Mouse (Mus musculus): ENCODE results near the gene Chrng. TPM values are rescaled to one million over a fixed set of nuclear protein-coding genes. Genes with fewer than 3 reads are reported as not detected.

The Chrng gene
- total and polyA plus RNA-seq, 3 experiments: 0.04 TPM; not detected in 2

DNA sequence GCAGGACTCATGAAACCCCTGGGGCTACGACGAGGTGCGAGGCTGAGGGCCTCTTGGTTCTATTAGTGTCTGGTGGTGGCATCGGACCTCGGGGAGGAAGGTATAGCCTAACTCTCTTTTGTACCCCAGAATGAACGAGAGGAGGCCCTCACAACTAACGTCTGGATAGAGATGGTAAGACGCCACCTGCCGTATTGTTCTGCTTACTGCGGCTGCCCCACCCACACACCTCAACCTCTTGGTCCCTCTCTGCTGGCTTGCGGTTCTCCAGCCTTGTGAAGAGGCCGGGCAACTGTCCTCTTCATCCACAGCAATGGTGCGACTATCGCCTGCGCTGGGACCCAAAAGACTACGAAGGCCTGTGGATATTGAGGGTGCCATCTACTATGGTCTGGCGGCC, 1.9 kb downstream of the Chrng start:
- in situ Hi-C loops (cut with MboI; ENCODE audit: low pct_ligation_motif_present, low pct_unique_long_range_greater_than_20kb, low sequenced_read_pairs): no loop called here
- Histone ChIP-seq H3K4me3 (replicated peaks in 1 of 3; ENCODE audit: low read depth in 2 of 3, low read length in 2 of 3, poor library complexity in 1 of 3) (no peak overlapping the region), H3K9me3 (replicated peaks; ENCODE audit: low read length) (peaks cover 3% of the 10 kb centered on the region), H3K4me2 (ENCODE audit: insufficient read depth, low read depth, poor library complexity, severe bottlenecking) (0 out of 2 replicates have a peak overlapping the region, but pooled peaks have one; percentile 5), H3K4me1 (ENCODE audit: control insufficient read depth in 1 of 2, insufficient read depth in 2 of 2) (peaks cover 8 to 33% of the 10 kb centered on the region in 2 experiments), H3K27me3 (replicated peaks) (no peaks in the 10 kb centered on the region), H3K27ac (ENCODE audit: insufficient read depth, low read depth) (no peak overlapping the region), H3K36me3 (replicated peaks in 1 of 2; ENCODE audit: control insufficient read depth in 1 of 2, insufficient read depth in 1 of 2, low read length in 1 of 2) (peaks cover 0 to 22% of the 10 kb centered on the region in 2 experiments), H3K79me2 (replicated peaks; ENCODE audit: control insufficient read depth, extremely low read depth, insufficient read depth, poor library complexity, severe bottlenecking) (no peaks in the 10 kb centered on the region), H3K9ac (ENCODE audit: insufficient read depth, low read depth) (no peak overlapping the region)
- peak in 1 of 2 experiments; percentile 58; a peak in 2 of 4 replicates for TF ChIP-seq CTCF (conservative IDR thresholded peaks at IDR 0.05 in 1 of 2, IDR thresholded peaks at IDR 0.05 in 1 of 2; ENCODE audit: low read depth in 2 of 2, low read length in 2 of 2)
- no peak for TF ChIP-seq BHLHE40 (IDR thresholded peaks at IDR 0.05; ENCODE audit: low read depth, low read length)
- TF ChIP-seq SMC3 (IDR thresholded peaks at IDR 0.05; ENCODE audit: low read depth, low read length): peak; percentile 38
- TF ChIP-seq TBP (conservative IDR thresholded peaks at IDR 0.05; ENCODE audit: low read depth, low read length): no peak
- dilution Hi-C loops (cut with MboI; ENCODE audit: extremely low pct_ligation_motif_present, extremely low pct_unique_long_range_greater_than_20kb, low sequenced_read_pairs): no loop called here
- no peak for DNase-seq (ENCODE audit: extremely low read depth)

DNA sequence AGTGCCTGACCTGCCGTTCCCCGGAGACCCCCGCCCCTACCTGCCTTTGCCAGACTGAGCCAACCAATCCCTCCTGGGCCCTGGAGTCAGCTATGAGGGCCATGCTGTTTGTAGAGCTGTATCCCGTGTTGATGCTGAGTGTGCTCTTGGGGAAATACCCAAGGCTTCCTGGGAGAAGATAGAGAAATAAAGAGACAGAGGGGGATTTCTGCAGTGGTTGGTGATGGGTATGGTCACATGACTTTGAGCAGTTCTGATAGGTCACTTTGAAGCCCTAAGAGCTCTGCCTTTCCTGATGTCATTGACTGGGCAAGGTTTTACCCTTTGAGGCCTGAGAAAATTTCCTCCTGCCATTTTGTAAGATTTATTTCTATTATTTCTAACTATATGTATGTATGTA, 7.0 kb downstream of the Chrng start:
- in situ Hi-C loops (cut with MboI; ENCODE audit: low pct_ligation_motif_present, low pct_unique_long_range_greater_than_20kb, low sequenced_read_pairs): no loop called here
- peak; percentile 82 for TF ChIP-seq USF1 (IDR thresholded peaks at IDR 0.05; ENCODE audit: low read depth, low read length)
- TF ChIP-seq IRF4 (IDR thresholded peaks at IDR 0.05; ENCODE audit: low read depth, low read length): peak; percentile 38; the same call in 1 of the 2 replicates
- no peak for TF ChIP-seq SMC3 (IDR thresholded peaks at IDR 0.05; ENCODE audit: low read depth, low read length)
- peak; percentile 36; the same call in 1 of the 2 replicates for TF ChIP-seq POLR2A (IDR thresholded peaks at IDR 0.05; ENCODE audit: low read depth, low read length)
- peak; percentile 72 for TF ChIP-seq TBP (conservative IDR thresholded peaks at IDR 0.05; ENCODE audit: low read depth, low read length)
- TF ChIP-seq ELF1 (IDR thresholded peaks at IDR 0.05; ENCODE audit: low read depth, low read length): peak; percentile 46; the same call in 1 of the 2 replicates
- TF ChIP-seq MAFK (IDR thresholded peaks at IDR 0.05; ENCODE audit: insufficient replicate concordance, low read length): no peak
- peak; percentile 34; the same call in 1 of the 2 replicates for TF ChIP-seq ETS1 (conservative IDR thresholded peaks at IDR 0.05; ENCODE audit: low read depth, low read length)
- 0 out of 2 replicates have a peak, but pooled peaks have one; percentile 45 for TF ChIP-seq MYC (IDR thresholded peaks at IDR 0.05; ENCODE audit: low read depth, low read length)
- TF ChIP-seq NELFE (IDR thresholded peaks at IDR 0.05; ENCODE audit: low read depth, low read length): peak; percentile 51; the same call in 1 of the 2 replicates
- TF ChIP-seq USF2 (conservative IDR thresholded peaks at IDR 0.05; ENCODE audit: low read depth, low read length): peak; percentile 78
- no peak for TF ChIP-seq E2F4 (IDR thresholded peaks at IDR 0.05; ENCODE audit: insufficient replicate concordance, low read depth, low read length)
- peak; percentile 47 for TF ChIP-seq BHLHE40 (IDR thresholded peaks at IDR 0.05; ENCODE audit: low read depth, low read length)
- peak; percentile 17; the same call in 1 of the 2 replicates for TF ChIP-seq HCFC1 (IDR thresholded peaks at IDR 0.05; ENCODE audit: low read depth, low read length)
- TF ChIP-seq MAX (IDR thresholded peaks at IDR 0.05; ENCODE audit: low read length): peak; percentile 71
- no peak for TF ChIP-seq TCF12 (IDR thresholded peaks at IDR 0.05; ENCODE audit: low read depth, low read length)
- Histone ChIP-seq H3K27me3 (replicated peaks) (no peaks in the 10 kb centered on the region), H3K4me2 (ENCODE audit: insufficient read depth, low read depth, poor library complexity, severe bottlenecking) (no peak overlapping the region; the same call in 1 of the 2 replicates), H3K27ac (ENCODE audit: insufficient read depth, low read depth) (no peak overlapping the region), H3K9me3 (replicated peaks; ENCODE audit: low read length) (no peaks in the 10 kb centered on the region), H3K36me3 (replicated peaks in 1 of 2; ENCODE audit: control insufficient read depth in 1 of 2, insufficient read depth in 1 of 2, low read length in 1 of 2) (peaks cover 0 to 24% of the 10 kb centered on the region in 2 experiments), H3K9ac (ENCODE audit: insufficient read depth, low read depth) (peak overlapping the region; percentile 8; the same call in 1 of the 2 replicates), H3K79me2 (replicated peaks; ENCODE audit: control insufficient read depth, extremely low read depth, insufficient read depth, poor library complexity, severe bottlenecking) (peaks cover 28% of the 10 kb centered on the region), H3K4me1 (ENCODE audit: control insufficient read depth in 1 of 2, insufficient read depth in 2 of 2) (peaks cover 12 to 57% of the 10 kb centered on the region in 2 experiments), H3K4me3 (replicated peaks in 1 of 3; ENCODE audit: low read depth in 2 of 3, low read length in 2 of 3, poor library complexity in 1 of 3) (peak overlapping the region; percentile 29 to 66 (median 34))
- peak; percentile 87 for DNase-seq (ENCODE audit: extremely low read depth)
- dilution Hi-C loops (cut with MboI; ENCODE audit: extremely low pct_ligation_motif_present, extremely low pct_unique_long_range_greater_than_20kb, low sequenced_read_pairs): no loop called here
